Mouse (Mus musculus) limb, embryonic 12.5 days (tissue): Measurements from ENCODE around the gene Rab33a. TPM values are rescaled to one million over a fixed set of nuclear protein-coding genes. Genes with fewer than 3 reads are reported as not detected.

Experiments used
- ATAC-seq: fragments of 200-750 bp; cut with Nextera tagmentation; 2 replicates; pipeline ENCODE4 v1.8.0; 2017; ENCODE audit warnings: low read depth, moderate TSS enrichment; ENCODE audit not compliant: insufficient number of reproducible peaks, insufficient read depth, low FRiP score, low TSS enrichment
- H3K27ac ChIP-seq: fragments of 300-500 bp; sonication (generic); 2 replicates; pipeline ENCODE4 v1.5.1; 2016; ENCODE audit warnings: mild to moderate bottlenecking, moderate library complexity
- H3K27me3 ChIP-seq: fragments of 300-500 bp; sonication (generic); 2 replicates; pipeline ENCODE4 v1.6.1; 2016; ENCODE audit warnings: mild to moderate bottlenecking, moderate library complexity
- H3K36me3 ChIP-seq: fragments of 300-500 bp; sonication (generic); 2 replicates; pipeline ENCODE4 v1.6.1; 2016; ENCODE audit warnings: mild to moderate bottlenecking, moderate library complexity
- H3K4me1 ChIP-seq: fragments of 300-500 bp; sonication (generic); replicated peaks from 2 replicates; pipeline ENCODE4 v1.6.1; 2016
- H3K4me2 ChIP-seq: fragments of 300-500 bp; sonication (generic); 2 replicates; pipeline ENCODE4 v1.6.1; 2016; ENCODE audit warnings: mild to moderate bottlenecking, moderate library complexity
- H3K4me3 ChIP-seq: fragments of 300-500 bp; sonication (generic); replicated peaks from 2 replicates; pipeline ENCODE4 v1.5.1; 2016; ENCODE audit warnings: mild to moderate bottlenecking
- H3K9ac ChIP-seq: fragments of 300-500 bp; sonication (generic); replicated peaks from 2 replicates; pipeline ENCODE4 v1.6.1; 2016; ENCODE audit warnings: mild to moderate bottlenecking, moderate library complexity
- H3K9me3 ChIP-seq: fragments of 300-500 bp; sonication (generic); 2 replicates; pipeline ENCODE4 v1.6.1; 2016; ENCODE audit warnings: mild to moderate bottlenecking, moderate library complexity
- WGBS: fragments of 180-500 bp; shearing (Covaris S2); methylation state at CpG from one replicate; pipeline ENCODE4 v1.1.7; 2016; 5-methylcytosine and 5-hydroxymethylcytosine counted together
- polyA plus RNA-seq: library from polyadenylated mRNA; unstranded; fragments of >200 nt; fragmentation: Nextera tagmentation; extraction: Ambion mirVana; gene quantifications from 2 replicates; pipeline ENCODE4 v1.2.1, GENCODE M21; 2016

The Rab33a gene
- polyA plus RNA-seq = 7.0 and 7.2 TPM in 2 replicates

DNA sequence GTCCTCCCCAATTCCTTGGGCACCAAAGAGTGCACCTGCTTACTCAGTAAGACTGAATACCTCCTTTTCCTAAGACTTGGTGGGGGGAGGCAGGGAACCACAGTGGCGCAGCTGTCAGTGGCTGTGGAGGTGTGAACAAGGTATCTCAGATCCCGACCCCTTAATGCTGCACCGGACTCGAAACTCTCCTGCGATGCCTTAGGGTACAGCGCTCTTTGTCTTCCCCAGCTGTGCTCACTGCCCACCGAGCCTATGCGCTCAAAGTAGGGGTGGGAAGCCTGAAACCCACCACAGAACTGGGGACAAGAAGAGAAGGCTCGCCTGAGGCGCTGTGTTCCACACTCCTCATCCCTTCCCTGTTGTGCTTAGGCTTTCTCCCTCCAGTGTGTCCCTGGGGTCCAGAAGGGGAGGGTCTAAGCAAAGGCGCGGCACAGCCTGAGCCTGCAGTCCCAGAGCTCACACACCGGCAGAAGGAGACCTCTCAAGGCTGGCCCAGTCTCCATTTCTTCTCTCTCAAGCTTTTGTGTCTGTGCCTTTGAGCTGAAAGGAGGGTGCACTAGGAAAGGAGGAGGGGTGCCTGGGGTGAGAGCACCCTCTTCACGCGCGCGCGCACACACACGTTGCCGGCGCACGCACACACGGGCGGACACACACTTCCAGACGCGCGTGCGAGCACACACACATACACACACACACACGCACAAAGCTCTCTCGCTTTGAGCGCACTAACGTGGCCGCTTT is at the start of gene Rab33a:
Gene Rab33a (plus strand): TSS at position 478 of the 741 bp plus-strand sequence.
- H3K4me1 ChIP-seq = no peaks in the 10 kb centered on the region
- H3K36me3 ChIP-seq = no peaks in the 10 kb centered on the region
- H3K4me2 ChIP-seq = peak within 1 kb of the TSS; percentile 69
- WGBS = 17% methylated on average over 33 of the region's 33 CpGs
- H3K4me3 ChIP-seq = peak within 1 kb of the TSS; percentile 49
- H3K9ac ChIP-seq = peak within 1 kb of the TSS; percentile 57
- H3K9me3 ChIP-seq = no peaks in the 10 kb centered on the region
- H3K27me3 ChIP-seq = 0 out of 2 replicates have a peak, but pooled peaks cover 2% of the 10 kb centered on the region
- H3K27ac ChIP-seq = no peak within 1 kb of the TSS
- ATAC-seq = peak; percentile 56; the same call in 1 of the 2 replicates

DNA sequence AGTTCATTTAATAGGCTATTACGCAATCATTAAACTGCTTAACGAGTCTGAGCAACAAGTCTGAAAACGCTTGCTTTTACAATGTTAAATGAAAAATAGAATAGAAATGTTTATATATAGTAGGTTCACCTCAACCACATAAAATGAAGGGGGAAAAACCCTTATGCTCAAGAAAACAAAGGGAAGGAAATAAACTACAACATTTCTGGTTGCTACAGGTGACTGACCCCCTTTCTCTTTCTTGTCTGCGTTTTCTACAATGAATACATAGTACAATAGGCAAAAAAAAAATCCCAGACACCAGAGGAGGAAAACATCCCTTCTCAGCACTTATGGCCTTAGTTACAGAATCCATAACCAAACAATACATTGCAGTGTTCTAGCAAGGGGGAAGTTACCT is 38.0 kb upstream of the Rab33a start:
- Histone ChIP-seq H3K36me3 (peaks cover 58% of the 10 kb centered on the region; the same call in 1 of the 2 replicates), H3K27ac (no peak overlapping the region), H3K9me3 (no peaks in the 10 kb centered on the region), H3K27me3 (no peaks in the 10 kb centered on the region), H3K9ac (no peak overlapping the region), H3K4me1 (no peaks in the 10 kb centered on the region), H3K4me3 (no peak overlapping the region), H3K4me2 (no peak overlapping the region)
- ATAC-seq = no peak
- 75% methylated on average over 4 of the region's 4 CpGs for WGBS

DNA sequence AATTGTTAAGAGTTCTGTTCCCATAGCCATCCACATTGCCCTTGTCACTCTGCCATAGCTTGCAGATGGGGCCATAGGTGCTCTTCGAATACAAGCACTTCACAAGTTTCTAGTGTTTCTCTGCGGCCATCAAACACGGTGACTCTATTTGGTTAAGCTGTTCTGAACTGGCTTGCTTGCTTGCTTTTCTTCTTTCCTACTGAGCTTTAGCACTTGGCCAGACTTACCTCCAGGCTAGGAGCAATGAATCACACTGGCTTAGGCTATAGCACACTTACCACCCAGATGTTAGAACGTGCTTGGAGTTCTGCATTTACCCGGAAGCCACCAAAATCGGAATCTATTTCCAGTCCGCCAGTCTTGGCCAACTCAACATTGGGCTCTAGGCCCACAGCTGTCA is 37.4 kb upstream of the Rab33a start:
- H3K4me1 ChIP-seq = no peaks in the 10 kb centered on the region
- no peak overlapping the region for H3K9ac ChIP-seq
- peaks cover 55% of the 10 kb centered on the region; the same call in 1 of the 2 replicates for H3K36me3 ChIP-seq
- no peak overlapping the region for H3K4me2 ChIP-seq
- WGBS = 92% methylated on average over 7 of the region's 7 CpGs
- H3K4me3 ChIP-seq = no peak overlapping the region
- H3K27ac ChIP-seq = no peak overlapping the region
- no peaks in the 10 kb centered on the region for H3K27me3 ChIP-seq
- H3K9me3 ChIP-seq = no peaks in the 10 kb centered on the region
- ATAC-seq = no peak

DNA sequence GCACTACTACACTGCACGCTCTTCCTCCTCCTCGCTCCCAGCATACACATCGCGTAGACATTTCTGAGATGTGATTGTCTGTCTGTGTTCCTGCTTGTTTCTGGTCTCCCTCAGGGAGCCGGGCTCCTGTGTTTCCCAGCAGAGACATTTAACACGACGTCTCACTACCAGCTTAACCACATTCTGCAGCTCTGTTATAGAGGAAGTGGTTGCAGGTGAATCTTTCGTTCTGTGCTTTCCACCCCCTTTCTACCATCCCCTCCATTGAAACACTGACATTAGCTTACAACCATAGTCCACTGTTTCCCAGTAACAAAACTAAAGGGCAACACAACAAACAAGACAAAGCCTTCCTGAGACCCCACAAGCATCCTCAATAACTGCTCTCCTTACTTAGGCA is 25.3 kb upstream of the Rab33a start:
- H3K36me3 ChIP-seq = peaks cover 44% of the 10 kb centered on the region
- H3K27me3 ChIP-seq = no peaks in the 10 kb centered on the region
- no peak for ATAC-seq
- H3K4me1 ChIP-seq = no peaks in the 10 kb centered on the region
- H3K9me3 ChIP-seq = no peaks in the 10 kb centered on the region
- H3K4me3 ChIP-seq = no peak overlapping the region
- 93% methylated on average over 8 of the region's 8 CpGs for WGBS
- H3K9ac ChIP-seq = no peak overlapping the region
- H3K27ac ChIP-seq = no peak overlapping the region
- H3K4me2 ChIP-seq = no peak overlapping the region

DNA sequence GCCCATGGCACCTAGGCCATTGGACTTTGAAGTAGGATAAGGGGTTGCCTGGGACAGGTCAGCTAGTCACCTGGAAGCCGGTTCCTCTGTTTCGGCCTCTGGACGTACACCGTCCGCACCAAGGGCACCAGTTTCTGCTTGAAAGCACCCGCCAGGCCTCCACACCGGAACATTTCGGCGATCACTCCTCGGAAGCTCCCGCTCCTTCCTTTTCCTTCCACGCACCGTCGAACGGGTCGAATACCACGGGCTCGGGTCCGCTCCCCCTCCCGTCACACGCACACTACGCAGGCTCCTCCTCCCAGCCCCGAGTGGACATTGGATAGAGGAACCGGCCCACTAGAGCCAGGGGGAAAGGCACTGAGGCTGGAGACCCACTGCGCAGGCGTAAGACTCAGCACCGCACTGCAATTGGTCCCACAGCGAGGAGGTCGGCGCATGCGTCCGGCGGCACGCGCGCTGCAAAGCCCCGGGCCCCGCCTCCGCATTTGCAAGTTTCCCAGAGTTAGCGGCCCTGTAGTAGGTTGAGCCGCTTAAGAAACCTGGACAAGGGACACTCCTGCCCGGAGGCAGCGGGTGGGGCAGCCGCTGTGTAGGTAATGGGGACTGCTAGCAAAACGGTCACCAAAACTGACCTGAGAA is 5.8 kb upstream of the Rab33a start, which contains the start of gene Aifm1:
Gene Aifm1 (minus strand): TSS at position 398 of the 642 bp plus-strand sequence.
- Histone ChIP-seq H3K36me3 (no peaks in the 10 kb centered on the region), H3K4me1 (peaks cover 5% of the 10 kb centered on the region; the same call in 1 of the 2 replicates), H3K27me3 (no peaks in the 10 kb centered on the region), H3K27ac (0 out of 2 replicates have a peak within 1 kb of the TSS, but pooled peaks have one; percentile 29), H3K4me2 (peak within 1 kb of the TSS; percentile 60), H3K9me3 (no peaks in the 10 kb centered on the region), H3K9ac (peak within 1 kb of the TSS; percentile 60), H3K4me3 (peak within 1 kb of the TSS; percentile 52)
- WGBS = 22% methylated on average over 45 of the region's 45 CpGs
- ATAC-seq = peak; percentile 99

DNA sequence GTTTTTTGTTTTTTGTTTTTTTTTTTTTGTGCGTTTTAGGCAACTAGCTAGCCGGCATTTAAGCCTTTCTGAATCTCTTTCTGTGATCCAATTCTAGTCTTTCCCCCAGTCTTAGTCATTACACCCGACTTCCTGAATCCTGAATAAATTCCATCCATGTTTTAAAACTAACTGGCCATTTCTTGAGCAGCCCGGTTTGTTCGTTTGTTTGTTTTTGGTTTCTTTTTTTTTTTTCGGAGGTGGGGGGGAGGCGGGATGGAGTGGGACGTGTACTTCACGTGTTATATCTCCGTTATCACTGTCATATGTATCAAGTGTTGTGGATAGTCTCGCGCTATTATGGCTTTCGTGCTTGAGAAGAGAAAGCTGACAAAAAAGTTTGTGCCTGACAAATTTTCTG is 5.3 kb upstream of the Rab33a start:
- H3K4me2 ChIP-seq = peak overlapping the region; percentile 60
- H3K27ac ChIP-seq = no peak overlapping the region
- H3K4me1 ChIP-seq = peaks cover 5% of the 10 kb centered on the region; the same call in 1 of the 2 replicates
- no peak for ATAC-seq
- no peaks in the 10 kb centered on the region for H3K9me3 ChIP-seq
- peak overlapping the region; percentile 52 for H3K4me3 ChIP-seq
- H3K9ac ChIP-seq = no peak overlapping the region
- 19% methylated on average over 13 of the region's 13 CpGs for WGBS
- no peaks in the 10 kb centered on the region for H3K36me3 ChIP-seq
- H3K27me3 ChIP-seq = no peaks in the 10 kb centered on the region

DNA sequence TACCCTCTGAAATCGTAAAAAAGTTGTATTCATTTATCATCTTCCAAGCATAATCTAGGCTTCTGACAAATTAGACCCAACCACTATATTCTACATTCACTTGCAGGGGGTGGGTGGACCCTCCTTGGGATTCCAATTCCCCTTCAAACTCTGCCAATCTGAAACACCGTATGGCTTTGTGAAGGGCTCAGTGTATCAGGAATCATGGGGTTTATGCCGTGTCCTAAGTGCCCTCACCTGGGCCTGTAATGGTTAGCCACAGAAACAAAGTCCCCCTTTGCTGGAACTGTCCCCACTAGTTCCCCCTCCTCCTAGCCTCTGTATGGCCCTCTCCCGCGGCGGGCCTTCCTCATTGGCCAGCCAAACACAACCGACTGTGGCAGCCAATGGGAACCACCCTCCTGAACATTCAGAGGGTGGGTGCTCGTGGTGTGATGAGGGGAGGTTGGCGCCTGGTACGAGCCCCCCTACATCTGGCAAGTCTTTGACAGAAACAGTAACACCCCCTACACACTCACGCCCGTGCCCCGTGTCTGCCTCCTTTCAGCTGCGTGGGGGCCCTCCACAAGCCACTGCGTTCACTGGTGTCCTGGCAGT is 776 bp upstream of the Rab33a start:
- 25% methylated on average over 15 of the region's 15 CpGs for WGBS
- H3K9ac ChIP-seq = peak overlapping the region; percentile 57; the same call in 1 of the 2 replicates
- peak; percentile 72 for ATAC-seq

DNA sequence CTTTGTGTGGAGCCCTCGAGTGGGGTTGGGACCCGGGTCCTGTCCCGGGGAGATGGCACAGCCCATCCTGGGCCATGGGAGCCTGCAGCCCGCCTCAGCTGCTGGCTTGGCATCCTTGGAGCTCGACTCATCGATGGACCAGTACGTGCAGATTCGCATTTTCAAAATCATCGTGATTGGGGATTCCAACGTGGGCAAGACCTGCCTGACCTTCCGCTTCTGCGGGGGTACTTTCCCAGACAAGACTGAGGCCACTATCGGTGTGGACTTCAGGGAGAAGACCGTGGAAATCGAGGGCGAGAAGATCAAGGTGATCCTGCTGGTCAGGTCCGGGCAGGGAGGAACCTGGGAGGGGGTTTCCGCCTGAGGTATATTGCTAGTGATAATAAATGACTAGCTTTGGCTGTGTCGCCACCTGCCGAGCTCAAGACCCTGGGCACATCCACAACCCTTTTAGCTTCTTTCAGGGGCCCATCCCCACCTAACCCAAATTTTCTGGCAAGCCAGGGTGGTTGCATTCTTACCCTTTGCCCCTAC is 532 bp downstream of the Rab33a start:
- ATAC-seq = 0 out of 2 replicates have a peak, but pooled peaks have one; percentile 24
- peak overlapping the region; percentile 69 for H3K4me2 ChIP-seq
- H3K4me3 ChIP-seq = peak overlapping the region; percentile 49
- no peaks in the 10 kb centered on the region for H3K36me3 ChIP-seq
- WGBS = 24% methylated on average over 20 of the region's 20 CpGs
- H3K4me1 ChIP-seq = no peaks in the 10 kb centered on the region
- H3K9ac ChIP-seq = peak overlapping the region; percentile 57
- 0 out of 2 replicates have a peak, but pooled peaks cover 2% of the 10 kb centered on the region for H3K27me3 ChIP-seq
- H3K27ac ChIP-seq = no peak overlapping the region
- H3K9me3 ChIP-seq = no peaks in the 10 kb centered on the region

More for the DNA sequence above, 776 bp upstream of the Rab33a start:
- no peaks in the 10 kb centered on the region for H3K4me1 ChIP-seq
- H3K4me2 ChIP-seq = peak overlapping the region; percentile 69
- no peak overlapping the region for H3K27ac ChIP-seq
- no peaks in the 10 kb centered on the region for H3K9me3 ChIP-seq
- no peaks in the 10 kb centered on the region for H3K36me3 ChIP-seq
- peak overlapping the region; percentile 49 for H3K4me3 ChIP-seq
- H3K27me3 ChIP-seq = 0 out of 2 replicates have a peak, but pooled peaks cover 2% of the 10 kb centered on the region

DNA sequence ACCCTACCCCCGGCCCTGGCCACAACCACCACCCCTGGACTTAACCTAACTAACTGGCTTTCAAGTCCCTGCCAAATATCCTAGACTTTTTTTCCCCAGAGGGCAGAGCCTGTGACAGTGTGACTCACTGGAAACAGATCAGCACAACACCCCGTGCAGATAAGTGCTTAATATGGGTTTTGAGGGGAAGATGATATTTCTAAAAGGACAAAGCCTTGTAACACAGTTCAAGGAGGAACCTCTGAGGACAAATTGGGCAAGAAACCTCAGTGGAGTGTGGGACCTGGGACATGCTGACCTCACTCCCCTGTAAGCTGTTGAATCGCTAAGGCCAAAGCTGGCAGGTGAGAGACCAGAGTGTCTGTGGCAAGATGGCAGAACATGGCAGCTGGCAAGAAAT is 2.6 kb downstream of the Rab33a start:
- no peaks in the 10 kb centered on the region for H3K9me3 ChIP-seq
- H3K36me3 ChIP-seq = no peaks in the 10 kb centered on the region
- no peak overlapping the region for H3K27ac ChIP-seq
- no peaks in the 10 kb centered on the region for H3K4me1 ChIP-seq
- no peak for ATAC-seq
- H3K4me3 ChIP-seq = no peak overlapping the region
- WGBS = 85% methylated on average over 3 of the region's 3 CpGs
- no peak overlapping the region for H3K9ac ChIP-seq
- 0 out of 2 replicates have a peak, but pooled peaks cover 2% of the 10 kb centered on the region for H3K27me3 ChIP-seq
- no peak overlapping the region for H3K4me2 ChIP-seq

DNA sequence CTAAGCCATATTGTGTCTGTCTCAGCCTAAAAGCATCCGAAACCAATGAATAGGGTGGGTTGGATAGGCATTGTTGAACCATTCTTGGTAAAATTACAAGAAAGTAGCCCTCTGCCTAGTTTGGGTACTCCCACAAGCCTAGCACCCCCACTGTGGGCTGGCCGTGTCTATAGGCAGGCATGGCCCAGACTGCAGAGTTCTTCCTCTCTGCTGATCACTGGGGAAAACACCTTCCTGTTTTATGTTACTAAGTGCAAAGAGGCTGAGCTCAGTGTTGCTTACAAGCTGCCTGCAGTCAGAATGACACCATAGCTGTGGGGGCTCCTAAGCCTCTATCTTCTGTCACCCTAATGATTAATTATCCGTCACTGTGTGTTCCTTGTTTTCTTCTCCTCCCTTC is 4.4 kb downstream of the Rab33a start:
- Histone ChIP-seq H3K36me3 (no peaks in the 10 kb centered on the region), H3K9me3 (no peaks in the 10 kb centered on the region), H3K4me1 (no peaks in the 10 kb centered on the region), H3K27ac (no peak overlapping the region), H3K27me3 (0 out of 2 replicates have a peak, but pooled peaks cover 2% of the 10 kb centered on the region), H3K9ac (no peak overlapping the region), H3K4me3 (no peak overlapping the region), H3K4me2 (no peak overlapping the region)
- no peak for ATAC-seq
- 67% methylated on average over 3 of the region's 3 CpGs for WGBS

DNA sequence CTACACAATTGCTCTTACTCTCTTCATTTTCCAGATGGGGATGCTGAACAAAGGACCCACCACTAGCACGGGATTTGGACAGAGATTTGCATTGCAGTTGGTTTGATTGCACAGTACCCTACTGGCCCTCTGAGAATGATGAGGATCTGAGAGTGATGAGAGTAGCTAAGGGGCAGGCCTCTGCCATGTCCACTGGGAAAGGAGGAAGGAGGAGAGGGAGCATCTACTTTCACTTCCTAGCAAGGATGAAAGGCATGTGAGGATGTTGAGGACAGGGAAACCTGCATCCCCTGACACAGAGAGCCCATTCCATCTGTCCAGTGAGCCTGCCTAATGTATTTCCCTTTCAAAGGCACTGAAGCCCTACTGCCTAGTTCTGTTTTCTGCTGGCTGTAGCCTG is 6.2 kb downstream of the Rab33a start:
- 71% methylated on average over 1 of the region's 1 CpGs for WGBS
- Histone ChIP-seq H3K9me3 (no peaks in the 10 kb centered on the region), H3K4me2 (no peak overlapping the region), H3K4me3 (no peak overlapping the region), H3K4me1 (no peaks in the 10 kb centered on the region), H3K27ac (no peak overlapping the region), H3K36me3 (no peaks in the 10 kb centered on the region), H3K9ac (no peak overlapping the region), H3K27me3 (0 out of 2 replicates have a peak, but pooled peaks cover 2% of the 10 kb centered on the region)
- ATAC-seq = no peak
